9 mouse cellular contexts compared by ENCODE assay signal in genomic region chr10:80032799-80033480, GRCm38 (mm10). TPM values are rescaled to one million over a fixed set of nuclear protein-coding genes. Genes with fewer than 3 reads are reported as not detected.
DNase-seq lines count a peak whose midpoint lies in the region; ATAC-seq and TF ChIP-seq lines count a peak whose summit lies in the region.
"Had no signal": no experiment of that assay in that cellular context is flagged by ENCODE, and none has a peak within 500 bp of the region (broad histone marks: within the 10 kb centered on the region; RNA-seq: fewer than 3 reads in every experiment).

No protein-coding gene starts in this region.

- TF ChIP-seq POLR2A in small intestine, adult 2 months (IDR thresholded peaks at IDR 0.05; ENCODE audit: low read depth, low read length) = no peak

- peaks cover 29% of the 10 kb centered on the region for H3K36me3 ChIP-seq in heart, embryonic 16.5 days (ENCODE audit: control insufficient read depth, insufficient read depth)
- peaks cover 77% of the 10 kb centered on the region for H3K36me3 ChIP-seq in liver, embryonic 12.5 days
- H3K36me3 ChIP-seq in small intestine, adult 2 months (ENCODE audit: control insufficient read depth, insufficient read depth, low read length) = peaks cover 24% of the 10 kb centered on the region

- no peak overlapping the region for H3K4me3 ChIP-seq in left cerebral cortex, adult 2 months
- 0 out of 2 replicates have a peak overlapping the region, but pooled peaks have one; percentile 2 for H3K4me3 ChIP-seq in heart, embryonic 16.5 days (ENCODE audit: low read length)
- H3K4me3 ChIP-seq in liver, embryonic 12.5 days = no peak overlapping the region
- no peak overlapping the region for H3K4me3 ChIP-seq in small intestine, adult 2 months (ENCODE audit: low read depth, low read length)
- H3K4me3 ChIP-seq: neural tube, embryonic 12.5 days had no signal

- no peaks in the 10 kb centered on the region for H3K9me3 ChIP-seq in heart, embryonic 16.5 days (replicated peaks; ENCODE audit: control insufficient read depth, low read length)
- no peaks in the 10 kb centered on the region for H3K9me3 ChIP-seq in liver, embryonic 12.5 days (replicated peaks)
- H3K9me3 ChIP-seq: neural tube, embryonic 12.5 days had no signal

- DNase-seq in left cerebral cortex, adult 2 months (ENCODE audit: extremely low spot score in 1 of 2, low spot score in 2 of 2) = no peak
- DNase-seq in left cerebral cortex, adult 11 months (ENCODE audit: low spot score) = no peak
- peak; percentile 66 to 67 for DNase-seq in adrenal gland, adult 18-20 months (ENCODE audit: low spot score in 2 of 2)
- DNase-seq in thymus, adult 18-20 months = no peak

- peak overlapping the region; percentile 32; the same call in 1 of the 2 replicates for H3K27ac ChIP-seq in left cerebral cortex, adult 2 months
- peak overlapping the region; percentile 84 for H3K27ac ChIP-seq in heart, embryonic 16.5 days (ENCODE audit: low read length)
- H3K27ac ChIP-seq in liver, embryonic 12.5 days = peak overlapping the region; percentile 74
- peak overlapping the region; percentile 99 for H3K27ac ChIP-seq in small intestine, adult 2 months (ENCODE audit: insufficient read depth, low read depth, low read length)
- H3K27ac ChIP-seq: neural tube, embryonic 12.5 days had no signal

- H3K4me2 ChIP-seq in heart, embryonic 16.5 days (ENCODE audit: low read depth, low read length) = peak overlapping the region; percentile 24; the same call in 1 of the 2 replicates
- peak overlapping the region; percentile 15 for H3K4me2 ChIP-seq in liver, embryonic 12.5 days
- H3K4me2 ChIP-seq: neural tube, embryonic 12.5 days had no signal

- peak overlapping the region; percentile 55 for H3K9ac ChIP-seq in heart, embryonic 16.5 days (ENCODE audit: low read length)
- 0 out of 2 replicates have a peak overlapping the region, but pooled peaks have one; percentile 25 for H3K9ac ChIP-seq in liver, embryonic 12.5 days
- H3K9ac ChIP-seq: neural tube, embryonic 12.5 days had no signal

- no peaks in the 10 kb centered on the region for H3K27me3 ChIP-seq in heart, embryonic 16.5 days (ENCODE audit: control insufficient read depth, insufficient read depth, low read length)
- no peaks in the 10 kb centered on the region for H3K27me3 ChIP-seq in liver, embryonic 12.5 days (replicated peaks)
- no peaks in the 10 kb centered on the region for H3K27me3 ChIP-seq in small intestine, adult 2 months (ENCODE audit: control insufficient read depth, insufficient read depth, low read length)
- H3K27me3 ChIP-seq: neural tube, embryonic 12.5 days had no signal

- peak; percentile 61 for ATAC-seq in heart, embryonic 16.5 days (replicated peaks; ENCODE audit: extremely low read depth, insufficient read depth, low FRiP score)
- ATAC-seq in liver, embryonic 12.5 days = peak; percentile 49
- ATAC-seq in megakaryocyte-erythroid progenitor cell, adult 5-6 weeks (replicated peaks; ENCODE audit: low FRiP score, low TSS enrichment, poor library complexity, severe bottlenecking) = no peak

- no peak for TF ChIP-seq CTCF in left cerebral cortex, adult 2 months (IDR thresholded peaks at IDR 0.05)
- no peak for TF ChIP-seq CTCF in small intestine, adult 2 months (IDR thresholded peaks at IDR 0.05; ENCODE audit: extremely low read depth, insufficient read length, insufficient replicate concordance, low read depth, low read length)

- 5% methylated on average over 5 of the region's 5 CpGs for WGBS in heart, embryonic 16.5 days
- 6% methylated on average over 5 of the region's 5 CpGs for WGBS in liver, embryonic 12.5 days (ENCODE audit: insufficient replicate concordance)
- 3% methylated on average over 5 of the region's 5 CpGs for WGBS in small intestine, adult 2 months

- intact Hi-C loops in left cerebral cortex, adult 2 months (cut with DNase I) = no loop called here

- H3K4me1 ChIP-seq in heart, embryonic 16.5 days (ENCODE audit: control insufficient read depth, insufficient read depth, low read length) = peaks cover 21% of the 10 kb centered on the region
- H3K4me1 ChIP-seq in liver, embryonic 12.5 days = peaks cover 68% of the 10 kb centered on the region
- H3K4me1 ChIP-seq in small intestine, adult 2 months (ENCODE audit: control insufficient read depth, insufficient read depth, insufficient read length, low read length) = peaks cover 29% of the 10 kb centered on the region

RNA-seq across cellular contexts. Expression of gene Polr2e, which starts 6.7 kb away (rescaled TPM):
- total RNA-seq in left cerebral cortex, adult 2 months (2021) = 10 to 100 TPM; 73.0 to 76.0 TPM
- 10 to 100 TPM; 86.3 to 94.3 TPM for total RNA-seq in adrenal gland, adult 18-20 months (2021)
- polyA plus RNA-seq in heart, embryonic 16.5 days (2015; fragmentation: Nextera tagmentation; extraction: Ambion mirVana) = 136 and 144 TPM in 2 replicates
- polyA plus RNA-seq in liver, embryonic 12.5 days (2016; fragmentation: Nextera tagmentation; extraction: Ambion mirVana) = 142 and 147 TPM in 2 replicates
- polyA plus RNA-seq in small intestine, adult 2 months (2012; rRNA removed) = 140 and 186 TPM in 2 replicates
- total RNA-seq in megakaryocyte-erythroid progenitor cell, adult 5-6 weeks (2014; fragmentation: Nextera tagmentation) = 145 and 157 TPM in 2 replicates
- 142 and 150 TPM in 2 replicates for total RNA-seq in megakaryocyte-erythroid progenitor cell, adult 5-6 weeks (2017)

RNA-seq across cellular contexts. Expression of gene Gpx4, which starts 14.0 kb away (rescaled TPM):
- 100 to 1,000 TPM; 494 to 526 TPM for total RNA-seq in left cerebral cortex, adult 2 months (2021)
- 1,000 to 10,000 TPM; 1,091 to 1,886 TPM for total RNA-seq in adrenal gland, adult 18-20 months (2021)
- 668 and 748 TPM in 2 replicates for polyA plus RNA-seq in heart, embryonic 16.5 days (2015; fragmentation: Nextera tagmentation; extraction: Ambion mirVana)
- polyA plus RNA-seq in liver, embryonic 12.5 days (2016; fragmentation: Nextera tagmentation; extraction: Ambion mirVana) = 682 and 685 TPM in 2 replicates
- polyA plus RNA-seq in small intestine, adult 2 months (2012; rRNA removed) = 388 and 646 TPM in 2 replicates
- 566 and 603 TPM in 2 replicates for total RNA-seq in megakaryocyte-erythroid progenitor cell, adult 5-6 weeks (2014; fragmentation: Nextera tagmentation)
- 483 and 498 TPM in 2 replicates for total RNA-seq in megakaryocyte-erythroid progenitor cell, adult 5-6 weeks (2017)

RNA-seq across cellular contexts. Expression of gene Arhgap45, which starts 16.5 kb away (rescaled TPM):
- total RNA-seq in left cerebral cortex, adult 2 months (2021) = 1 to 10 TPM; 3.5 TPM
- 1 to 10 TPM; 5.5 to 7.3 TPM for total RNA-seq in adrenal gland, adult 18-20 months (2021)
- 10.9 and 17.7 TPM in 2 replicates for polyA plus RNA-seq in heart, embryonic 16.5 days (2015; fragmentation: Nextera tagmentation; extraction: Ambion mirVana)
- 22.3 and 22.8 TPM in 2 replicates for polyA plus RNA-seq in liver, embryonic 12.5 days (2016; fragmentation: Nextera tagmentation; extraction: Ambion mirVana)
- 23.2 and 36.8 TPM in 2 replicates for polyA plus RNA-seq in small intestine, adult 2 months (2012; rRNA removed)
- total RNA-seq in megakaryocyte-erythroid progenitor cell, adult 5-6 weeks (2014; fragmentation: Nextera tagmentation) = 76.2 and 103 TPM in 2 replicates
- total RNA-seq in megakaryocyte-erythroid progenitor cell, adult 5-6 weeks (2017) = 52.8 and 64.4 TPM in 2 replicates

RNA-seq across cellular contexts. Expression of gene Abca7, which starts 36.6 kb away (rescaled TPM):
- 10 to 100 TPM; 13.5 to 13.8 TPM for total RNA-seq in left cerebral cortex, adult 2 months (2021)
- total RNA-seq in adrenal gland, adult 18-20 months (2021) = 10 to 100 TPM; 20.6 to 22.3 TPM
- 3.2 TPM in 2 replicates for polyA plus RNA-seq in heart, embryonic 16.5 days (2015; fragmentation: Nextera tagmentation; extraction: Ambion mirVana)
- 10.5 and 12.1 TPM in 2 replicates for polyA plus RNA-seq in liver, embryonic 12.5 days (2016; fragmentation: Nextera tagmentation; extraction: Ambion mirVana)
- polyA plus RNA-seq in small intestine, adult 2 months (2012; rRNA removed) = 18.1 and 33.4 TPM in 2 replicates
- 27.0 and 32.9 TPM in 2 replicates for total RNA-seq in megakaryocyte-erythroid progenitor cell, adult 5-6 weeks (2014; fragmentation: Nextera tagmentation)
- 11.0 and 12.1 TPM in 2 replicates for total RNA-seq in megakaryocyte-erythroid progenitor cell, adult 5-6 weeks (2017)

RNA-seq across cellular contexts. Expression of gene Cnn2, which starts 44.6 kb away (rescaled TPM):
- total RNA-seq in left cerebral cortex, adult 2 months (2021) = 1 to 10 TPM; 5.6 to 8.0 TPM
- total RNA-seq in adrenal gland, adult 18-20 months (2021) = 10 to 100 TPM; 28.5 to 49.0 TPM
- 218 and 255 TPM in 2 replicates for polyA plus RNA-seq in heart, embryonic 16.5 days (2015; fragmentation: Nextera tagmentation; extraction: Ambion mirVana)
- 68.2 and 75.4 TPM in 2 replicates for polyA plus RNA-seq in liver, embryonic 12.5 days (2016; fragmentation: Nextera tagmentation; extraction: Ambion mirVana)
- 49.9 and 72.8 TPM in 2 replicates for polyA plus RNA-seq in small intestine, adult 2 months (2012; rRNA removed)
- 18.0 and 24.6 TPM in 2 replicates for total RNA-seq in megakaryocyte-erythroid progenitor cell, adult 5-6 weeks (2014; fragmentation: Nextera tagmentation)
- 13.8 and 25.6 TPM in 2 replicates for total RNA-seq in megakaryocyte-erythroid progenitor cell, adult 5-6 weeks (2017)

Comparison
In these comparisons a context has a peak if more than half of its experiments do, and no peak if none do; other contexts are left out.
1. DNase-seq: peak in adrenal gland, adult 18-20 months (2 of 2); none in left cerebral cortex, adult 2 months (0 of 2), left cerebral cortex, adult 11 months (single experiment) and thymus, adult 18-20 months (0 of 2).
2. H3K27ac ChIP-seq: peak in every context shown above with its lines; median percentile 99 in small intestine, adult 2 months; 84 in heart, embryonic 16.5 days; 74 in liver, embryonic 12.5 days; 32 in left cerebral cortex, adult 2 months.
3. RNA of gene Arhgap45, which starts 16.5 kb away (total RNA-seq): 52.8 to 103 TPM in megakaryocyte-erythroid progenitor cell, adult 5-6 weeks; 5.5 to 7.3 TPM in adrenal gland, adult 18-20 months and 3.5 TPM in left cerebral cortex, adult 2 months; every median in the first group is over 4 times any median in the second.